Mouse (Mus musculus) G1E (cell line): Measurements from ENCODE around the gene Nacad.

ENCODE experiments used
- CTCF ChIP-seq: IDR thresholded peaks from 2 replicates; pipeline ENCODE4 v1.5.1; 2012; ENCODE audit warnings: low read depth, low read length, inconsistent platforms, mixed read lengths
- GATA1 ChIP-seq: IDR thresholded peaks from 2 replicates; pipeline ENCODE4 v1.6.1; 2012; ENCODE audit warnings: borderline replicate concordance, low read length, inconsistent platforms, mixed read lengths
- POLR2AphosphoS5 ChIP-seq: IDR thresholded peaks from 2 replicates; pipeline ENCODE4 v1.6.1; 2012; ENCODE audit warnings: low read depth, low read length, inconsistent platforms; ENCODE audit not compliant: insufficient replicate concordance
- TAL1 ChIP-seq: conservative IDR thresholded peaks from 2 replicates; pipeline ENCODE4 v1.6.1; 2012; ENCODE audit warnings: low read depth, low read length, inconsistent platforms, mixed read lengths

DNA sequence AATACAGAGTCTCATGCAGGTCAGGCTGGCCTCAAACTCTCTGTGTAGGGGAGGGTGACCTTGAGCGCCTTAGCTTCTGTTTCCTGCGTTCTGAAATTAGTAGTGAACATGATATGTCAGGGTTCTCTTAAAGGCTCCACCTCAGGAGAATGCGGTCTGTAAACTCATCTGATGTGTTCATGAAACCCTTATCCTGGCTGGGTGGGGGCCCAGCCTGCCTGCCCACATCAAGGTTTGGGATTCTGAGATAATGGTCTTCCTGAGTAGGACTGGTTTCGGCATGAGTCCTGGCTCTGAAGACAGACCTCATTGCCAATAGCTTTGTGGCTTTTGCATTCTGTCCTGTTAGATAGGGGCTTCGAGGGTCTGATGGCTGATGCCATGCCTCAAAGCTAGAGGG lies 10.5 kb downstream of the Nacad start:
- TF ChIP-seq CTCF (no peak), TAL1 (0 out of 2 replicates have a peak, but pooled peaks have one; percentile 15), GATA1 (no peak), POLR2AphosphoS5 (no peak)
